Mouse (Mus musculus) embryonic facial prominence, embryonic 13.5 days (tissue): ENCODE data around the gene Ccdc36. TPM values are rescaled to one million over a fixed set of nuclear protein-coding genes. Genes with fewer than 3 reads are reported as not detected.

Experiments
- ATAC-seq: fragments of 200-750 bp; cut with Nextera tagmentation; 2 replicates; pipeline ENCODE4 v1.8.0; 2017; ENCODE audit warnings: low read depth; ENCODE audit not compliant: insufficient number of reproducible peaks, insufficient read depth, low FRiP score, low TSS enrichment
- H3K27ac ChIP-seq: fragments of 300-500 bp; sonication (generic); 2 replicates; pipeline ENCODE4 v1.5.1; 2015; ENCODE audit warnings: moderate library complexity, mild to moderate bottlenecking, inconsistent platforms
- H3K27me3 ChIP-seq: fragments of 300-500 bp; sonication (generic); 2 replicates; pipeline ENCODE4 v1.6.1; 2015; ENCODE audit warnings: mild to moderate bottlenecking, inconsistent platforms
- H3K36me3 ChIP-seq: fragments of 300-500 bp; sonication (generic); 2 replicates; pipeline ENCODE4 v1.6.1; 2015; ENCODE audit warnings: mild to moderate bottlenecking, inconsistent platforms
- H3K4me1 ChIP-seq: fragments of 300-500 bp; sonication (generic); 2 replicates; pipeline ENCODE4 v1.6.1; 2015; ENCODE audit warnings: inconsistent platforms
- H3K4me2 ChIP-seq: fragments of 300-500 bp; sonication (generic); 2 replicates; pipeline ENCODE4 v1.6.1; 2015; ENCODE audit warnings: moderate library complexity, mild to moderate bottlenecking, inconsistent platforms
- H3K4me3 ChIP-seq: fragments of 300-500 bp; sonication (generic); 2 replicates; pipeline ENCODE4 v1.5.1; 2015; ENCODE audit warnings: mild to moderate bottlenecking, inconsistent platforms
- H3K9ac ChIP-seq: fragments of 300-500 bp; sonication (generic); 2 replicates; pipeline ENCODE4 v1.6.1; 2015; ENCODE audit warnings: mild to moderate bottlenecking, inconsistent platforms
- H3K9me3 ChIP-seq: fragments of 300-500 bp; sonication (generic); 2 replicates; pipeline ENCODE4 v1.6.1; 2016; ENCODE audit warnings: inconsistent platforms
- WGBS: fragments of 180-500 bp; shearing (Covaris S2); methylation state at CpG from one replicate; pipeline ENCODE4 v1.1.7; 2015; ENCODE audit warnings: mixed read lengths; 5-methylcytosine and 5-hydroxymethylcytosine counted together
- polyA plus RNA-seq: library from polyadenylated mRNA; unstranded; fragments of >200 nt; fragmentation: Nextera tagmentation; extraction: Ambion mirVana; gene quantifications from 2 replicates; pipeline ENCODE4 v1.2.1, GENCODE M21; 2015

Ccdc36 gene
- polyA plus RNA-seq, 1 experiment from 2014 or later: 1.3 TPM

- no peaks in the 10 kb centered on the region for H3K27me3 ChIP-seq
- H3K36me3 ChIP-seq: peaks cover 11% of the 10 kb centered on the region
- no peak overlapping the region for H3K4me3 ChIP-seq
- no peak overlapping the region for H3K4me2 ChIP-seq
- ATAC-seq: no peak
- H3K27ac ChIP-seq: no peak overlapping the region
- H3K4me1 ChIP-seq: 0 out of 2 replicates have a peak, but pooled peaks cover 7% of the 10 kb centered on the region
- no peak overlapping the region for H3K9ac ChIP-seq
- 88% methylated on average over 3 of the region's 3 CpGs for WGBS
- no peaks in the 10 kb centered on the region for H3K9me3 ChIP-seq
Observed at GRCm38 (mm10) chr9:108398324-108398723, 30.0 kb downstream of the Ccdc36 start.

DNA sequence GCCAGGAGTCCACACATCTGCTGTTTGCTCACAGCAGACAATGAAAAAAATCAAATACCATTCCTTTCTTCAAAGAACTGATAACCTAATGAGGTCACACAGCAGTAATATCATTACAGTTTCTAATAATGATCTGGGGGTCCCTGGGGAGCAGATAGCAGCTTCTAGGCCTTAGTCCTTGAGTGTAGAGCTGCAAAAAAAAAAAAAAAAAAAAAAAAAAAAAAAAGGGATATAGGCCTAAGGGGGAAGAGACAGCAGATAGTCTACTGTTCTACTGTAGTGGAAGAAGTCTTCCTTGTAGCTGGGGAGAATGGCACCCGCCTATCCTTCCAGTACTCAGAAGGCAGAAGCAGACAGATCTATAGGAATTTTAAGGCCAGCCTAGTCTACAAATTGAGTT is 32.9 kb downstream of the Ccdc36 start:
- no peak for ATAC-seq
- H3K27me3 ChIP-seq: no peaks in the 10 kb centered on the region
- H3K36me3 ChIP-seq: peaks cover 39% of the 10 kb centered on the region
- no peak overlapping the region for H3K4me3 ChIP-seq
- H3K4me1 ChIP-seq: no peaks in the 10 kb centered on the region
- H3K4me2 ChIP-seq: no peak overlapping the region
- H3K9ac ChIP-seq: no peak overlapping the region
- WGBS: 90% methylated on average over 1 of the region's 1 CpGs
- no peaks in the 10 kb centered on the region for H3K9me3 ChIP-seq
- no peak overlapping the region for H3K27ac ChIP-seq

GRCm38 (mm10) chr9:108394191-108394590 is 34.1 kb downstream of the Ccdc36 start:
- 97% methylated on average over 6 of the region's 6 CpGs for WGBS
- Histone ChIP-seq H3K4me2 (no peak overlapping the region), H3K9ac (no peak overlapping the region), H3K9me3 (no peaks in the 10 kb centered on the region), H3K4me1 (no peaks in the 10 kb centered on the region), H3K27me3 (no peaks in the 10 kb centered on the region), H3K27ac (no peak overlapping the region), H3K36me3 (peaks cover 49% of the 10 kb centered on the region), H3K4me3 (no peak overlapping the region)
- ATAC-seq: no peak

DNA sequence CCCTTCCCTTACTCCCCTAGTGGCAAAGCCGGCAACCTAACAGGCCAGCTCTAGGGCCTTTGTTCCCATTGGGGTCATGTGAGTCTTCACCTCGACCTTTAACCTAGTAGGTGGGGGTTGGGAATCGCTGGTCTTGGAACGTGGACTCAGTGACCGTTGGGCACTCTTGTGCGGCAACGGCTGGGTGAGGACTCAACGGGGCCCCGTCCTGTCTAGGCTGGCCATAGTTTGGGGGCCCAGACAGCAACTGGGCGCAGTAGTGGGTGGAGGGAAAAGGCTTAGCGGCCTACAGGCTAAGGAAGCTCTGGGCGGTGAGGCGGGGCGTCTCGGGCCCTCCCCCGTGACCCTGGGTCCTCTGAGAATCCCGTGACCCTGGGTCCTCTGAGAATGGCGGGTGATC is 35.6 kb downstream of the Ccdc36 start, which contains the start of gene 1700102P08Rik:
1700102P08Rik (plus strand) TSS at position 130 of the 400 bp plus-strand sequence.
- no peak within 1 kb of the TSS for H3K9ac ChIP-seq
- H3K4me1 ChIP-seq: no peaks in the 10 kb centered on the region
- no peaks in the 10 kb centered on the region for H3K27me3 ChIP-seq
- H3K27ac ChIP-seq: no peak within 1 kb of the TSS
- H3K9me3 ChIP-seq: no peaks in the 10 kb centered on the region
- peaks cover 64% of the 10 kb centered on the region for H3K36me3 ChIP-seq
- H3K4me3 ChIP-seq: no peak within 1 kb of the TSS
- no peak for ATAC-seq
- H3K4me2 ChIP-seq: no peak within 1 kb of the TSS
- WGBS: 59% methylated on average over 18 of the region's 18 CpGs

DNA sequence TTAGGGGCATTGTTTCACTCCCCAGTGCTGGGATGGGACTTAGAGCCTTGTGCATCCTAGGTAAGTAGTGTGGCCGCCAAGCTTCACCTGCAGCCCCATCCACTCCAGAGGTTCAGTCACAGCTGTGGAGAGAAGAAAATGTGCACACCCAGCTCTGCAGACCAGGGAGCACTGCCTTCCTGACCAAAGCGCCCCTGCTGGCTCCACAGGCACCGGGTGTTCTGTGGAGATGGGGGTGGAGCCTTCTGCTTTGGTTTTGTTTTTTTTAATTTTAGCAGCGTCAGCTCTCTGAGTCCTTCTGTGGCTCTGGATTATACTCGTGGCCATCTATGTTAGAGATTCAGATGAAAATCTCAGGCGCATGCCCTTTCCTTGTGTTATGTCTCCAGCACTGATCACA is 39.1 kb downstream of the Ccdc36 start:
- WGBS: 83% methylated on average over 6 of the region's 6 CpGs
- H3K4me2 ChIP-seq: no peak overlapping the region
- no peaks in the 10 kb centered on the region for H3K27me3 ChIP-seq
- H3K9me3 ChIP-seq: no peaks in the 10 kb centered on the region
- no peaks in the 10 kb centered on the region for H3K4me1 ChIP-seq
- H3K9ac ChIP-seq: no peak overlapping the region
- no peak for ATAC-seq
- H3K27ac ChIP-seq: no peak overlapping the region
- H3K36me3 ChIP-seq: peaks cover 92% of the 10 kb centered on the region
- H3K4me3 ChIP-seq: no peak overlapping the region

DNA sequence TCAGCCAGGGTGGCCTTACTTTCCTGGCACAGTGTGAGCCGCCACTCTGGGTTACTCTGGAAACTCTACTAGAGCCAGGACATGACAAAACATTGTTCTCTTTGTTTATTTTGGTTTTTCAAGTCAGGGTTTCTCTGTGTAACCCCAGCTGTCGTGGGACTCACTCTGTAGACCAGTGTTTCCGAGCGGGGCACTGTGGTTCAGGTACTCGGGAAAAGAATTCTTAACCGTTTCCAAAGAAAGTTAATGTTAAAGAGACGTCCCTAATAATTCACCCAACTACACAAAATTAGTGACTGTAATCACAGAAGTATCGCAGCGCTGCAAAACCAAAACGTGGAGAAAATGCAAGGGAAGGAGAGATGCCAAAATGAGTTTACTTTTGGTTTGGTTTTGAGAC is 39.7 kb downstream of the Ccdc36 start:
- peaks cover 92% of the 10 kb centered on the region for H3K36me3 ChIP-seq
- no peak for ATAC-seq
- no peak overlapping the region for H3K27ac ChIP-seq
- no peak overlapping the region for H3K4me3 ChIP-seq
- H3K27me3 ChIP-seq: no peaks in the 10 kb centered on the region
- no peak overlapping the region for H3K4me2 ChIP-seq
- H3K9me3 ChIP-seq: no peaks in the 10 kb centered on the region
- H3K9ac ChIP-seq: no peak overlapping the region
- no peaks in the 10 kb centered on the region for H3K4me1 ChIP-seq
- 85% methylated on average over 10 of the region's 10 CpGs for WGBS

GRCm38 (mm10) chr9:108386816-108387215 is 41.5 kb downstream of the Ccdc36 start:
- ATAC-seq: no peak
- H3K4me2 ChIP-seq: no peak overlapping the region
- no peaks in the 10 kb centered on the region for H3K4me1 ChIP-seq
- no peaks in the 10 kb centered on the region for H3K27me3 ChIP-seq
- H3K36me3 ChIP-seq: peaks cover 92% of the 10 kb centered on the region
- H3K27ac ChIP-seq: no peak overlapping the region
- H3K4me3 ChIP-seq: no peak overlapping the region
- no peaks in the 10 kb centered on the region for H3K9me3 ChIP-seq
- H3K9ac ChIP-seq: no peak overlapping the region
- 87% methylated on average over 4 of the region's 4 CpGs for WGBS

DNA sequence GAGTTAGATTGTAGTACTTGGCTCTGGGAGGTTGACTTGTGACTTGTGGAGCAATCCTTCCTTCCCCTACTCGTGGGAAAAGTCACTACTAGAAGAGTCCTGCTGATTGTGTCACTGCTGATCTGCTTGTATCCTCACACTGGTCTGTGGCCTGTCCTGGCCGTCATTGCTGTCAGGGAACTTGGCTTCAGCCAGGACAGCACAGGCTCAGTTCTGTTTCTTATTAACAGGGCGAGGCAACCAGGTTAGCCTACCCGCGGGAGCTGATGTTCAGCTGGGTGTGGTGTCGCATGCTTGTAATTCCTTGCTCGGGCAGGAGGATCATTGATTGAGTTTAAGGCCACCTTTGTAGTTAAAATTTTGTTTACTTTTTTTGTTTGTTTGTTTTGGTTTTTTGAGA is 43.3 kb downstream of the Ccdc36 start:
- Histone ChIP-seq H3K36me3 (peaks cover 93% of the 10 kb centered on the region), H3K4me2 (no peak overlapping the region), H3K27me3 (no peaks in the 10 kb centered on the region), H3K4me1 (no peaks in the 10 kb centered on the region), H3K9me3 (no peaks in the 10 kb centered on the region), H3K27ac (no peak overlapping the region), H3K4me3 (no peak overlapping the region), H3K9ac (no peak overlapping the region)
- WGBS: 59% methylated on average over 7 of the region's 7 CpGs
- no peak for ATAC-seq

GRCm38 (mm10) chr9:108381382-108381781 is 46.9 kb downstream of the Ccdc36 start:
- no peaks in the 10 kb centered on the region for H3K4me1 ChIP-seq
- H3K27ac ChIP-seq: no peak overlapping the region
- peaks cover 94% of the 10 kb centered on the region for H3K36me3 ChIP-seq
- no peak overlapping the region for H3K4me3 ChIP-seq
- no peaks in the 10 kb centered on the region for H3K9me3 ChIP-seq
- no peak for ATAC-seq
- H3K9ac ChIP-seq: no peak overlapping the region
- H3K4me2 ChIP-seq: no peak overlapping the region
- no peaks in the 10 kb centered on the region for H3K27me3 ChIP-seq
- 94% methylated on average over 9 of the region's 9 CpGs for WGBS

DNA sequence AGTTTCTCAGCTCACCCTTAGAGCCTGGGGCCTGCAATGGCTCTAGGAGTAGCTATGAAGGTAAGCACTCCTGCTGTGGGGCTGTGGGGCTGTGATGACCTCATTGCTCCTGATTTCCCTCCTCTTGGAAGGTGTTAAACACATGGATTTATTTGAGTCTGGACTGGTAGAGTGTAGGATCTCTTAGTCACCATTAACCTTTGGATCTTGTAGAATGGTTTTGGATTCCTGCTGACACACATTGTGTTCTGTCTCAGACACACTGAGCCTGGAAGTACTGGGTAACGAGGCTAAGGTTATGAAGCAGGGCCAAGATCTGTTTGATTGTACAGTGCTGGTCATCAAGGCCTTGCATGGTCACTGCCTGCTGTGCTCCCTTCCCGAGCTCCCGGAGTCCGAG is 49.0 kb downstream of the Ccdc36 start:
- 87% methylated on average over 4 of the region's 4 CpGs for WGBS
- Histone ChIP-seq H3K36me3 (peaks cover 95% of the 10 kb centered on the region), H3K9ac (no peak overlapping the region), H3K9me3 (no peaks in the 10 kb centered on the region), H3K4me1 (no peaks in the 10 kb centered on the region), H3K4me3 (no peak overlapping the region), H3K4me2 (no peak overlapping the region), H3K27ac (no peak overlapping the region), H3K27me3 (no peaks in the 10 kb centered on the region)
- no peak for ATAC-seq

GRCm38 (mm10) chr9:108378736-108379135 is 49.5 kb downstream of the Ccdc36 start:
- Histone ChIP-seq H3K27me3 (no peaks in the 10 kb centered on the region), H3K4me2 (no peak overlapping the region), H3K36me3 (peaks cover 95% of the 10 kb centered on the region), H3K4me1 (no peaks in the 10 kb centered on the region), H3K9ac (no peak overlapping the region), H3K4me3 (no peak overlapping the region), H3K27ac (no peak overlapping the region), H3K9me3 (no peaks in the 10 kb centered on the region)
- ATAC-seq: no peak
- WGBS: 91% methylated on average over 5 of the region's 5 CpGs

DNA sequence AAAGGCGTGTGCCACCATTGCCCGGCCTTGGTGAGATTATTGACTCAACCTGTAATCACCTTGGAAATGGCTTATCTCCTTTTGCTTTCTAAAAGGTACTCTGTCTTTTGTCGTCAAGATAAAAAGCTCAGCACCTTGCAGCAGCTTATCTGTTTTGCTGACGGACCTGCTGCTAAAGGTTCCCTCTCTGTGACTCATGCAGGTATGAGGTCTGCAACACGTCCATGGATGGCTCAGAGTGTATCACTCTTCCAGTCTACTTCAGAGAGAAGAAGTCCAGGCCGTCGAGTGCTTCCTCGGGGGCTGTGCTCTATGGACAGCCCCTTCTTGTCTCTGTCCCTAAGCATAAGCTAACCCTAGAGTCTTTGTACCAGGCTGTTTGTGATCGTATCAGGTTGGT is 50.0 kb downstream of the Ccdc36 start:
- ATAC-seq: no peak

More for the DNA sequence above, 50.0 kb downstream of the Ccdc36 start:
- Histone ChIP-seq H3K4me1 (no peaks in the 10 kb centered on the region), H3K9ac (no peak overlapping the region), H3K4me2 (no peak overlapping the region), H3K36me3 (peaks cover 95% of the 10 kb centered on the region), H3K27me3 (no peaks in the 10 kb centered on the region), H3K27ac (no peak overlapping the region), H3K4me3 (no peak overlapping the region), H3K9me3 (no peaks in the 10 kb centered on the region)
- WGBS: 92% methylated on average over 9 of the region's 9 CpGs
